Mouse (Mus musculus) adrenal gland, postnatal 25 days (tissue): ENCODE results near the gene Esp36. TPM values are rescaled to one million over a fixed set of nuclear protein-coding genes. Genes with fewer than 3 reads are reported as not detected.
"Not testable (repeated sequence)": the region's sequence is repeated elsewhere in the genome, so short reads cannot be mapped to it uniquely, and the experiment has no call there.

Source experiments
- DNase-seq: peaks from one replicate; pipeline ENCODE4 v3.0.0; 2021; ENCODE audit warnings: mixed read lengths
- long read RNA-seq: library from polyadenylated mRNA; stranded (forward); transcript quantifications from one replicate; pipeline ENCODE4 v2.0.0, GENCODE M21; 2021
- total RNA-seq: library from RNA; stranded (reverse); gene quantifications from 2 replicates; pipeline ENCODE4 v1.2.3, GENCODE M21; 2021

The Esp36 gene
- not detected in 2 replicates for total RNA-seq
- long read RNA-seq = 0 reads

DNA sequence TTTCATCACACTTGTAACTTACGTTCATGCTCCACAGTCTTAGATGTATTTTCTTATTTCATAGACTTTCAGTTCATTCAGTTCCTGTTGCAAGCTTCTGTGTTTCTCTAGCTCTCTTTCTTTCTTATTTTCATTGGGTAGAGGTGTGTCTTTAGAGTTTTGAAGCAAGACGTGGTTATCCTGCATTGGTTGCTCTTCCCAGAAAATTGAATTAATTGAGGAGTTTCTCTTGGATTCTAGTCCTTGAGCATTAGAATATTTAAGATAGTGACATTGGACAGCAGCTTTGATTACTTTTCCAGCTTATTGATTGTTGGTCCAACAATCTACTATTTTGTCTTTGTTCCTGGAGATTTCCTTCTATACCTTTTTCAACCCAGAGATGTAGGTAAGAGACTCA, at the start of gene Esp36:
Esp36 (minus strand) TSS at position 101 of the 400 bp plus-strand sequence.
- no peak for DNase-seq

DNA sequence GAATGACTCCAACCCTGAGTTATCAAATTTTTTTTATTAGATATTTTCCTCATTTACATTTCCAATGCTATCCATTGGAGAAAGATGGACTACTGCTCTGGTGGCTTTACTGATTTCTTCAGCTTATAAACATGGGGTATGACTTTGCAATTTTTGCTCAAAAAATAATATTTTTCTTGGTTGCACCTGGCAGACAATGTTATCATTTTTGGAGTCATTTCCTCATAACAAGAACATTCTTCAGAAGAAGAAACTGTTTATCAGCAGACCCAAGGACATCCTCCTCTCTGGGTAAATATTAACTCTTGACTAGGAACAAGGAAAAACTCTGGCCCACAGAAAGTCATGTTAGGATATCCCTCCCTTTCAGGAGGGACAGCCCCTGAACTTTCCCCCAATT, 36.2 kb upstream of the Esp36 start:
- not testable (repeated sequence) for DNase-seq

DNA sequence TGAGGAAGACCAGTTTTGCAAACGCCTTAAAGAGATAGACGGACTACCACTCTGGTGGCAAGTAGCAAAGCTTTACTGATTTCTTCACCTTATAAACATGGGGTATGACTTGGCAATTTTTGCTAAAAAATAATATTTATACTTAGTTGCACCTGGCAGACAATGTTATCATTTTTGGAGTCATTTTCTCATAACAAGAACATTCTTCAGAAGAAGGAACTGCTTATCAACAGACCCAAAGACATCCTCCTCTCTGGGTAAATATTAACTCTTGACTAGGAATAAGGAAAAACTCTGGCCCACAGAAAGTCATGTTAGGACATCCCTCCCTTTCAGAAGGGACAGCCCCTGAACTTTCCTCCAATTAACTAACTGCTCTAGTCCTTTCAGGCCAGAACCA, 30.7 kb upstream of the Esp36 start:
- no peak for DNase-seq

DNA sequence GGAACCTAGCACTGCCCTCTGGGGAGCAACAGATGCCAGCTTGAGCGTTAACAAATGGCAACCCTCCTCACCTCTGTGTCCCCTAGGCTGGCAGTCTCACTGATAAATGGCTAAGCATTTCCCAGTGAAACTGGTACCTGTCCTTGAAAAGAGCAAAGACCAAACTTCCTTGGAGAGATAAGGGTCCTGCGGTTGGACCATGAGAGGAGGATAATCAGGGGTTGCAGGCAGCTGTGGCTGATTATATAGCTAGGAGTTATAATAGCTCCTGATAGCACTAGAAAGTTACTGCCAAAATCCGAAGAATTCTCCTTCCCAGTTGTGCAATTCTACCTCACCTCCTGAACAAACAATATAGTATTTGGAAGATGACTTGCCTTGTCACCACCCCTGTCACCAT, 13.8 kb downstream of the Esp36 start:
- DNase-seq = no peak

DNA sequence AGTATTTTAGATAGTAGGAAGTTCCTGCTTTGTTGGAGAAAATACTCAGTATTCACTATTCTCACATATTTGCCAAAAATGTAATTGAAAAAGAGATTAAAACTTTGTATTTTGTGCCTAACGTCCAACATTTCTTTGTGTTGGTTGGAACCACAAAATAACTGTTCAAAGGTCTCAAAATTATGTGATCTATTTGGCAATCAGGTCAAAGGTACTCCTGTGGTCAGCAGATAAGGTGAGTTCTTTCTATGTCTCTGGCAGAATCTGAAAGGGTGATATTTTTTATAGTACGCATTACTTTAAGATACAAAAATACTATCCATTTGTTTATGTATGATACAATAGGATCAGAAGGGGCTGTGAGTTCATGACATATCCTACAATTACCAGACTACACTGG, 28.2 kb downstream of the Esp36 start:
- DNase-seq = no peak

Other genes with a start within 250 kb of the Esp36 start
- not detected in 2 replicates for gene Olfr134, start 248.8 kb downstream of the Esp36 start, total RNA-seq
- not detected in 2 replicates for gene Olfr135, start 215.8 kb downstream of the Esp36 start, total RNA-seq
- not detected in 2 replicates for gene Olfr138, start 159.2 kb downstream of the Esp36 start, total RNA-seq
- gene Olfr137, start 112.6 kb downstream of the Esp36 start, total RNA-seq = not detected in 2 replicates
- gene Olfr136, start 90.4 kb downstream of the Esp36 start, total RNA-seq = not detected in 2 replicates
- gene Esp34, start 134.0 kb upstream of the Esp36 start, total RNA-seq = not detected in 2 replicates
- not detected in 2 replicates for gene Esp31, start 219.3 kb upstream of the Esp36 start, total RNA-seq